Mouse (Mus musculus): Measurements from ENCODE around the gene Tldc1. TPM values are rescaled to one million over a fixed set of nuclear protein-coding genes. Genes with fewer than 3 reads are reported as not detected.

The Tldc1 gene
- total RNA-seq, 4 experiments from 2014 or later = 12.5 to 15.9 (median 15.5) TPM

GRCm38 (mm10) chr8:119801168-119801567 is 23.0 kb upstream of the Tldc1 start:
- DNase-seq (ENCODE audit: low spot score in 2 of 2) = peak in 1 of 2 experiments; percentile 60

- DNase-seq (ENCODE audit: low spot score in 2 of 2) = peak in 1 of 2 experiments; percentile 83
Observed at GRCm38 (mm10) chr8:119798965-119799264, 20.7 kb upstream of the Tldc1 start.

GRCm38 (mm10) chr8:119798170-119798964 is 20.2 kb upstream of the Tldc1 start:
- peak; percentile 70 to 76 for DNase-seq (ENCODE audit: low spot score in 2 of 2)

DNA sequence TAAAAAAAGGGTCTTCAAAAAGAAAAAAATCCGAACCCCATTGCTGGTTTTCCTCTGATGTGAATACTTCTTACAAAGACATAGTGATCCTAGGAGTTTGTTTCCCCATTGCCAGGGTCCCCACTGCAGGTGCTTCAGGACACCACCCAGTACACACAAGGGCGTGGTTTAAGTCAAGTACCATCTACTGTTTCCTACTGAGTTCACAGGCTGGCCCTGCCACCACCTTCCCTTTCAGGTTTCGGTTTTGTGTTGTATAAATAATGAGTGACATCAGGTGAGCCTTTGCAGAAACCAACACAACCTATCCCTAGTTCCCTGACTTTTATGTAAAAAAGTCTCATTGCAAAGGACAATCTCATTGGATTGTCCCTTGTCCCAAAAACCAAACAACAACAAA is 17.4 kb upstream of the Tldc1 start:
- DNase-seq (ENCODE audit: low spot score in 2 of 2) = no peak

GRCm38 (mm10) chr8:119794689-119795088 is 16.5 kb upstream of the Tldc1 start:
- no peak for DNase-seq (ENCODE audit: low spot score in 2 of 2)

- no peak for DNase-seq (ENCODE audit: low spot score in 2 of 2)
Observed at GRCm38 (mm10) chr8:119791804-119792704, 13.8 kb upstream of the Tldc1 start.

GRCm38 (mm10) chr8:119789581-119789980 is 11.4 kb upstream of the Tldc1 start:
- no peak for DNase-seq (ENCODE audit: low spot score in 2 of 2)

GRCm38 (mm10) chr8:119788607-119789381 is 10.6 kb upstream of the Tldc1 start:
- DNase-seq (ENCODE audit: low spot score in 2 of 2) = no peak

- DNase-seq (ENCODE audit: low spot score in 2 of 2) = no peak
Observed at GRCm38 (mm10) chr8:119787341-119787740, 9.1 kb upstream of the Tldc1 start.

- no peak for DNase-seq (ENCODE audit: low spot score in 2 of 2)
Observed at GRCm38 (mm10) chr8:119786871-119787270, 8.7 kb upstream of the Tldc1 start.

DNA sequence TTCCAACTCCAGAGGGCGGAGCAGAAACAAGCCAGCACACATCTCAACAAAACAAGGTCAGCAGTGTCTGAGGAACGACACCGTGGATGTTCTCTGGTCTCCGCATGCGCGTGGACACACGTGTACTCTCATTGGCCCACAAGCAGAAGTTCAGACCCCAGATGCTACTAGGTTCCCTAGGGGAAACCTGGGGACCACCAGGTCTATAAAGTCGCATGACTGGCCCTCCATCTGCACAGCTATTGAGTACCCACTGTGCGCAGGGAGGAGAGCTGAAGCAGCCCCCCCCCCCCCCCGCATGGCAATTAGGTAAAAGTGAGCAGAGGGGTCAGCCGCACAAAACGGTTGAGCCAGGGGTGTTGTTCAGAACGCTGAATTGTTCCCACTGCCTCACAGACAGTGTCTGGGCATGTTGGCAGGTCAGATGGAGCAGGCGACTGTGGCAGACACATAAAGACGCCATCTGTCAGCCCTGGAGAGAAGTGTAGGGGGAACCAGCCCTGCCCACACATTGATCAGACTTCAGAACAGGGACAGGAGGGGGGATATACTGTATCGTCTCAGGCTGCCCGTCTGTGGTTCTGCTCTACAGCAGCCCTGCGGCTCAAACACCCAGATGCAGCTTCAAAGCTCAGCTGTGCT is 7.7 kb upstream of the Tldc1 start:
- DNase-seq (ENCODE audit: low spot score in 2 of 2) = peak; percentile 54 to 56

DNA sequence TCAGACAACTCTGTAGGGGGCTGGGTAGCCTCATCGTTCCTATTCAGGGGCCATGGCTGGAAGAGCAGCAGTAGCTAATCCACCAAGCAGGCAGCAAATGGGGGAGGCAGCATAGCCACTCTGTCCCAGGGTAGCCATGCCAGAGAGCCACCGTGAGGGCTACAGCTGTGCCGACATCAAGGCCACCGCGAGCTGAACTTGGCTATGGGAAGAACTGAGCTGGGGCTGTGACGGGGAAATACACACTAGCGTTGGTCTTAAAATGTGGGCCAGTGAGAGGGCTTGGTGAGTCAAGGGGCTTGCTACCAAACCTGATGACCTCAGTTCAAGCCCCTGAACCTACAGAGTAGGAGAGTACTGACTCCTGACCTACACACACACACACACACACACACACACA is 6.5 kb upstream of the Tldc1 start:
- DNase-seq (ENCODE audit: low spot score in 2 of 2) = no peak

GRCm38 (mm10) chr8:119784141-119784574 is 5.9 kb upstream of the Tldc1 start:
- DNase-seq (ENCODE audit: low spot score in 2 of 2) = no peak

- DNase-seq (ENCODE audit: low spot score in 2 of 2) = no peak
Observed at GRCm38 (mm10) chr8:119783579-119783978, 5.4 kb upstream of the Tldc1 start.

DNA sequence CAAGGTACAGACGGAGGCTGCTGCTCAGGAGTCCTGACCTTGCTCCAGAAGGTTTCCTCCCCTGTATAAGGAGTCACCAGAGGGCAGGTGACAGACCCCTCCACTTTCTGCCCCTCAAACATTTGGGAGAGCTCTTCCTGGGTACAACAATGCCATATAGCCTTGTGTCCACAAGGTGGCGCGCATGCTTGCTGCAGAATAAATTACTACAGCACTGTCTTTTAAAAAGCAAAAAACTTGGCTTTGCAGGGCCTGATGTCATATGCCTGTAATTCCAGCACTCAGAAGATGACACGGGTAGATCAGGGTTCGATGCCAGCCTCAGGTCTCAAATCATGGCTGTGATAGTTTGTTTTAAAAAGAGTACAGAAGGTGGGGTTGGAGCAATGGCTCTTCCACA is 4.5 kb upstream of the Tldc1 start:
- DNase-seq (ENCODE audit: low spot score in 2 of 2) = peak; percentile 62 to 85

- DNase-seq (ENCODE audit: low spot score in 2 of 2) = no peak
Observed at GRCm38 (mm10) chr8:119781086-119781840, 3.0 kb upstream of the Tldc1 start.

DNA sequence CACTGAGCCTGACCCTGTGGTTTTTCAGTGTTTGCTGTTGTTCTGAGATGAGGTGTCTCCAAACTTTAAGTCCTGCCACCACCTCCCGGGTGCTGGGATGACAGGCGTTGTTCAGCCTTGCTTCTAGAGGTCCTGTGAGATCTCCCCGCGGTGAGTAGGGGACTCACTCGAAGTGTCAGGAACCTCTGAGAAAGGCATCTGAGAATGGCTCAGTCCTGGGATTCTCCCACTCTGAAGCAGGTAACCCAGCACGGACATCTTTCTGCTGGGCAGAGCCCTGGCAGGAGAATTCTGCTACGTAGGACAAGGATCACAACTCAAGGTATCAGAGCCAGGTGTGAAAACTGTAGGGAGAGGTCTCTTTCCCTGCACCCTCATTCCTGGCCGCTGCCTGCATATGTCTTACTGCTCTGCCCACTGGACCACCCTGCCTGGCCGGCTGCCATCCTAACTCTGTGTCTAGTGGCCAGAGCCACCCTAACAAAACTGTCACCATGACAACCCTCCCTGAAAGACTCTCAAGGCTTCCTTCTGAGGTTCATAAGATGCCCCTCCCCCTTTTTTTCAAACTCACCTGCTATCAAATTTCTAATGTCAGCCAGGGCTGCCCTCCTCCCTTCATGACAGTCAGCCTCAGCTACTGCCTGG is 2.3 kb upstream of the Tldc1 start:
- DNase-seq (ENCODE audit: low spot score in 2 of 2) = no peak

GRCm38 (mm10) chr8:119779013-119779737 is 959 bp upstream of the Tldc1 start:
- peak; percentile 72 to 89 for DNase-seq (ENCODE audit: low spot score in 2 of 2)

DNA sequence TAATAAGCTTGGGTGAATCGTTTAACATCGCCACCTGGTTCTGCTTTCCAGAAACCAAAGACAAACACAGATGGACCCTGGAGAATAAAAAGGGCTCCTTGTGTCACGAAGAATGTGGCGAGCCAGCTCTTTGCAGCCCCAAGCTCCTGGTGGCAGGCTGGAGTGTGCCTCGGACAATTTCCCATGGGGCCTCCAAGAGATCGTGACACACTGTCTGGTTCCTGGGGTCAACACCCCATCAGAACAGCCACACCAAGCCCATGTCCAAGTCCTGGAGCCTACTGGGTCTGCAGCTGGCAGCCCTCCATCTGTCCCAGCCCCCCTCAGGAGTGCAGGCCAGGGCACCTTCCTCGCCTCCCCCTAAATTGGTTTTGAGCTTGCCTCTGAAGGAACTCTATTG is 451 bp downstream of the Tldc1 start:
- peak in 1 of 2 experiments; percentile 32 for DNase-seq (ENCODE audit: low spot score in 2 of 2)
